Mouse (Mus musculus): Measurements from ENCODE around the gene Ovol1. TPM values are rescaled to one million over a fixed set of nuclear protein-coding genes. Genes with fewer than 3 reads are reported as not detected.
A peak's percentile ranks its signal among the peaks of the same experiment; 100 is the strongest.

Ovol1 gene
- polyA plus RNA-seq, 1 experiment = not detected

DNA sequence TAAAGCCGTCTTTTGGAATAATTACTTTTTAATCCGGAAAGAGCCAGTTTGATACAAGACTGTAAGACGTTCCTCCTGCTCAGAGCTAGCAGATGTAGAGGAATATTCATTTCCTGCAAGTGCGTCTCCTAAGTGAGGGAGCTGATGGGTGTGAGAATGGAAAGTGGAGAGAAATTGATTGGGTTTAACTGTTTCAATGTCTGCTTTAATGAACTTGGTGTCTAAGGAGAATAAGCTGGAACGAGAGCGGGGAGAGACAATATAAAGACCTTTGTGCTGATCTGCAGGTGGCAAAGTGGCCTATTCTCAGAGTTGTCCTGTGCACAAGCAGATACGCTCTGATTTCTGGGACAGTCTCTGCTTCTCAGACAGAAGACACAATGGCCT is 30.3 kb downstream of the Ovol1 start:
- no peak for TF ChIP-seq CTCF (IDR thresholded peaks at IDR 0.05; ENCODE audit: control insufficient read depth, insufficient read depth, insufficient read length)
- TF ChIP-seq MYOD1 (IDR thresholded peaks at IDR 0.05; ENCODE audit: control insufficient read depth, insufficient read length, low read depth) = no peak
- no peak for TF ChIP-seq USF1 (IDR thresholded peaks at IDR 0.05; ENCODE audit: low read depth)
- TF ChIP-seq CEBPB (IDR thresholded peaks at IDR 0.05; ENCODE audit: low read depth) = no peak
- TF ChIP-seq MAX (IDR thresholded peaks at IDR 0.05) = no peak
- no peak for TF ChIP-seq FOSL1 (IDR thresholded peaks at IDR 0.05; ENCODE audit: insufficient read depth, low read length, poor library complexity, severe bottlenecking)
- TF ChIP-seq MYOG (IDR thresholded peaks at IDR 0.05; ENCODE audit: control insufficient read depth, extremely low read depth, insufficient read length) = no peak
- H3K27me3 ChIP-seq (ENCODE audit: control insufficient read depth, insufficient read depth, insufficient read length) = no peaks in the 10 kb centered on the region
- H3K4me3 ChIP-seq (ENCODE audit: insufficient read depth, poor library complexity, severe bottlenecking) = no peak overlapping the region
- no peaks in the 10 kb centered on the region for H3K79me2 ChIP-seq (ENCODE audit: control insufficient read depth, insufficient read depth)
- H3K36me3 ChIP-seq (ENCODE audit: control insufficient read depth, insufficient read depth) = no peaks in the 10 kb centered on the region
- H3K79me3 ChIP-seq (ENCODE audit: low read depth) = no peaks in the 10 kb centered on the region
- no peak overlapping the region for H3ac ChIP-seq (ENCODE audit: control insufficient read depth, insufficient read length, low read depth)

DNA sequence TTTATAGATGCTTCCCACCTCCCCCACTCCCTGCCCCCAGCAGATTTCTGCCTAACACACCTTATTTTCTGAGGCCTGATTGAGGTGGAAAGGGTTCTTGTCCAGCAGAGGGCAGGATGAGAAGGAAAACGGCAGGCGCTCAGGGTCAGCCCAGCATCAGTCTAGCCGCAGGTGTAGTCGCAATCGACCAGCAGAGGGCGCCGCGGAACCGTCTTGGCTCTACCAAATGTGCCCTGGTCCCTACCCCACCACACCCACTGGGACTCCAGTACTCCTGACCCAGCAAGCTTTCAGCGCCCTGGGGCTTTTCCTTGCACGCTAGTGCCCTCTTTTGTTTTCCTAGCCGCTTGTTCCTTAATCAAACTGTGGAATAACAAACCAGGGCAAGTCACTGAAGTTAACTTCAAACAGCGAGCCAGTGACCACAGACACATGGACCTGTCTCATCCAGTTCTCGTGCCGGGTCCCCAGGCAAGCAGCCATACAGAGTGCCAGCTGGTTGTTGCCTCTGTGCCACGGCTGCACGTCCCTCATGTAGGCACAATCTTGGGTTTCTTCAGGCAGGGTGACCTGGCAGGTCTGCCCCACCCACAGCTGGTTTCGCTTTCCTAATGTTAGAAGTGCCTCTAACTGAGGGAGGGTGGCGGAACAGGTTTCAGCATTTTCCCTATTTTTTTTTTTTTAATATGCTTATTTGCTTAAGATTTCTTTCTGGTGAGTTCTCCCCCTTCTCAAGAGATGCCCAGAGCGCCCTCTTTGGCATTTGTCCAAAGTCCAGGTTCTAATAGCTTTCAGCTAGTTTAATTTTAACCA is 30.9 kb downstream of the Ovol1 start:
- H3K4me3 ChIP-seq (ENCODE audit: insufficient read depth, poor library complexity, severe bottlenecking) = peak overlapping the region; percentile 19
- TF ChIP-seq MAX (IDR thresholded peaks at IDR 0.05) (no peak), MYOD1 (IDR thresholded peaks at IDR 0.05; ENCODE audit: control insufficient read depth, insufficient read length, low read depth) (peak; percentile 30), MYOG (IDR thresholded peaks at IDR 0.05; ENCODE audit: control insufficient read depth, extremely low read depth, insufficient read length) (no peak), CTCF (IDR thresholded peaks at IDR 0.05; ENCODE audit: control insufficient read depth, insufficient read depth, insufficient read length) (peak; percentile 99)
- no peaks in the 10 kb centered on the region for H3K27me3 ChIP-seq (ENCODE audit: control insufficient read depth, insufficient read depth, insufficient read length)
- no peaks in the 10 kb centered on the region for H3K79me3 ChIP-seq (ENCODE audit: low read depth)
- H3ac ChIP-seq (ENCODE audit: control insufficient read depth, insufficient read length, low read depth) = peak overlapping the region; percentile 80
- no peaks in the 10 kb centered on the region for H3K36me3 ChIP-seq (ENCODE audit: control insufficient read depth, insufficient read depth)
- no peaks in the 10 kb centered on the region for H3K79me2 ChIP-seq (ENCODE audit: control insufficient read depth, insufficient read depth)

DNA sequence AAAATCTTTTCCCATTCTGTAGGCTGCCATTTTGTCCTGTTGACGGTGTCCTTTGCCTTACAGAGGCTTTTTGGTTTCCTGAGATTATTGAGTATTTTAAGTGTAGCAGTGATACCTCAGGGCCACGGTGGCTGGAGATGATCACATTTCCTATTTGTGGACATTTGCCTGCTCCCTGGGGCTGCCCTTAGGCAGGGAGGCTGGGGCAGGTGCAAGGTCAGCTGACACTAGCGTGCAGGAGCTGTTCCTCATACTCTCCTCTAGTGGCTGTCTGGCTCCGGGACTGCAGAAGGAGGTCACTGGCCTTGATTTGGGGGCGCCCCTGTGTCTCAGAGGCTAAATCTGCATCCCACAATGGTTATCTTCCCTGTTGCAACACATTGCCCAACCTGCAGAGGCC is 35.2 kb downstream of the Ovol1 start:
- Histone ChIP-seq H3K36me3 (ENCODE audit: control insufficient read depth, insufficient read depth) (no peaks in the 10 kb centered on the region), H3K79me2 (ENCODE audit: control insufficient read depth, insufficient read depth) (no peaks in the 10 kb centered on the region), H3ac (ENCODE audit: control insufficient read depth, insufficient read length, low read depth) (no peak overlapping the region), H3K79me3 (ENCODE audit: low read depth) (no peaks in the 10 kb centered on the region), H3K27me3 (ENCODE audit: control insufficient read depth, insufficient read depth, insufficient read length) (no peaks in the 10 kb centered on the region), H3K4me3 (ENCODE audit: insufficient read depth, poor library complexity, severe bottlenecking) (no peak overlapping the region)
- TF ChIP-seq MYOG (IDR thresholded peaks at IDR 0.05; ENCODE audit: control insufficient read depth, extremely low read depth, insufficient read length) (no peak), MAX (IDR thresholded peaks at IDR 0.05) (no peak), CEBPB (IDR thresholded peaks at IDR 0.05; ENCODE audit: low read depth) (peak; percentile 7)

DNA sequence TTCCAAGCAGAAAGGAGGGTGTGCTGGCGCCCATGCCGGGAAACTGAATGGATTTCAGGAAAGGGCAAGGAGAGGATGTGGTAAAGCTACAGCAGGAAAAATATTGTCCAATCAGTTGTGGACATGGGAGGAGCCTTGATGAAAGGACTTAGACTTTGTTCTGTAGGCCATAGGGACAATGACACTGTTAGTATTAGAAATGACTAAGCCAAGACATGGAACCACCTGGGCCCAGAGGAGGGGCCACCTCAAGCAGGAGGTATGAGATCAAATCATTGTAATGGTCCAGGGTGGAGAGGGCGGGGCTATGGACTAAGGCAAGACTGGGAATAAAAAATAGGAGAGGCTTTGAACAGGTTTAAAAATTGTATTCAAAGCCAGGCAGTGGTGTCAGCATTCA is 41.7 kb downstream of the Ovol1 start:
- no peaks in the 10 kb centered on the region for H3K27me3 ChIP-seq (ENCODE audit: control insufficient read depth, insufficient read depth, insufficient read length)
- H3K4me3 ChIP-seq (ENCODE audit: insufficient read depth, poor library complexity, severe bottlenecking) = no peak overlapping the region
- TF ChIP-seq CTCF (IDR thresholded peaks at IDR 0.05; ENCODE audit: control insufficient read depth, insufficient read depth, insufficient read length) (no peak), CEBPB (IDR thresholded peaks at IDR 0.05; ENCODE audit: low read depth) (no peak), MAX (IDR thresholded peaks at IDR 0.05) (no peak), FOSL1 (IDR thresholded peaks at IDR 0.05; ENCODE audit: insufficient read depth, low read length, poor library complexity, severe bottlenecking) (no peak), MYOG (IDR thresholded peaks at IDR 0.05; ENCODE audit: control insufficient read depth, extremely low read depth, insufficient read length) (no peak), USF1 (IDR thresholded peaks at IDR 0.05; ENCODE audit: low read depth) (no peak), MYOD1 (IDR thresholded peaks at IDR 0.05; ENCODE audit: control insufficient read depth, insufficient read length, low read depth) (no peak)
- no peaks in the 10 kb centered on the region for H3K79me2 ChIP-seq (ENCODE audit: control insufficient read depth, insufficient read depth)
- H3ac ChIP-seq (ENCODE audit: control insufficient read depth, insufficient read length, low read depth) = no peak overlapping the region
- no peaks in the 10 kb centered on the region for H3K36me3 ChIP-seq (ENCODE audit: control insufficient read depth, insufficient read depth)
- no peaks in the 10 kb centered on the region for H3K79me3 ChIP-seq (ENCODE audit: low read depth)

DNA sequence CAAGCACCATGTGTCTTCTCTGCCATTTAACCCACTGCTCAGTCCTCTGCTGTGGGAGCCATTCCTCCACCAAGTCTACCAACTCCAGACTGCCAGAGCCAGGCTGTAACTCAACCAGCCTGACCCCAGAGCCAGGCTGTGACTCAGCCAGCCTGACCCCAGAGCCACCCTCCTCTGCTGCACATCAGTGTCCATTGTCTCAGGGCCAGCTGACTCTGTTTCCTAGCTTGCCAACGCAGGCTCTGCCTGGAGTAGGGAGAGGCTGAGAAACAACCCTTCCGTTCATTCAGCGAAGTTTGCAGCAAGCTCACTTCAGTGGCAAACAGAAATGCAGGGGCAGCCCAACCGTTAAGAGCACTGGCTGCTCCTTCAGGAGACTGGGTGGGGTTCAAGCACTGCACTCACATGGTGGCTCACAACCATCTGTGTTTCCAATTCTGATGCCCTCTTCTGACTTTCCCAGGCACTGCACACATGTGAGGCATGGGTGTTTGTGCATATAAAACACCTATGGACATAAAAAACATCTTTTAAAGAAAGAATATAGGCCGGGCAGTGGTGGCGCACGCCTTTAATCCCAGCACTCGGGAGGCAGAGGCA is 43.4 kb downstream of the Ovol1 start:
- Histone ChIP-seq H3ac (ENCODE audit: control insufficient read depth, insufficient read length, low read depth) (no peak overlapping the region), H3K27me3 (ENCODE audit: control insufficient read depth, insufficient read depth, insufficient read length) (no peaks in the 10 kb centered on the region), H3K4me3 (ENCODE audit: insufficient read depth, poor library complexity, severe bottlenecking) (no peak overlapping the region), H3K36me3 (ENCODE audit: control insufficient read depth, insufficient read depth) (no peaks in the 10 kb centered on the region), H3K79me2 (ENCODE audit: control insufficient read depth, insufficient read depth) (no peaks in the 10 kb centered on the region), H3K79me3 (ENCODE audit: low read depth) (no peaks in the 10 kb centered on the region)
- TF ChIP-seq CTCF (IDR thresholded peaks at IDR 0.05; ENCODE audit: control insufficient read depth, insufficient read depth, insufficient read length) (no peak), MYOD1 (IDR thresholded peaks at IDR 0.05; ENCODE audit: control insufficient read depth, insufficient read length, low read depth) (no peak), CEBPB (IDR thresholded peaks at IDR 0.05; ENCODE audit: low read depth) (no peak)

All from C2C12 (cell line).